Mouse (Mus musculus) liver, embryonic 14.5 days (tissue): ENCODE data around the gene Tmed9.

ENCODE experiments used
- CTCF ChIP-seq: IDR thresholded peaks from 2 replicates; pipeline ENCODE4 v1.5.1; 2016; ENCODE audit warnings: antibody characterized with exemption, low read depth, control low read depth
- EP300 ChIP-seq: IDR thresholded peaks from 2 replicates; pipeline ENCODE4 v1.6.1; 2016; ENCODE audit warnings: antibody characterized with exemption, low read depth

DNA sequence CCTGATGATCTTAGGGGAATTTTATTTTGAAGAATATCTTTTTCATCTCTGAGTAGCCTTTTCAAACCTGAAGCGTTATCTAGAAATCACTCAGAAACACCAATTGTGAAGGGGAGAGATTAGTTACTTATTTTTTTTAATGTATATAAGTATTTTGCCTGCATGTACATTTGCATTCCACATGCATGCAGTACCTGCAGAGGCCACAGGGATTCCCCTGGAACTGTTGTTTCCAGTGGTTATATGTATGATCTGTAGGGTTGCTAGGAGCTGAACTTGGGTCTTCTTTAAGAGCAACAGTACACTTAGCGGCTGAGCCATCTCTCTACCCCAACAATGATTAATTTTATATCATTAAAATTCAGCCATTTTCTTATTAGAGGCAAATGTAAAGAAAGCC is 71.0 kb downstream of the Tmed9 start:
- TF ChIP-seq EP300 (no peak), CTCF (peak; percentile 22; the same call in 1 of the 2 replicates)
